Mouse (Mus musculus) erythroblast, embryonic 14.5 days (primary cell): ENCODE measurements around the gene Rps18.

Experiments
- GATA1 ChIP-seq: IDR thresholded peaks from 2 replicates; pipeline ENCODE4 v1.6.1; 2012; ENCODE audit warnings: low read length, inconsistent platforms, mixed read lengths
- TAL1 ChIP-seq: IDR thresholded peaks from 3 replicates; pipeline ENCODE4 v1.6.1; 2012; ENCODE audit warnings: low read length, inconsistent platforms, mixed read lengths

GRCm38 (mm10) chr17:33926207-33926932 is 29.4 kb downstream of the Rps18 start:
- no peak for TF ChIP-seq GATA1
- no peak for TF ChIP-seq TAL1
